Mouse (Mus musculus) embryonic fibroblast, embryonic 13.5 days (primary cell): ENCODE results near the gene Nkpd1. TPM values are rescaled to one million over a fixed set of nuclear protein-coding genes. Genes with fewer than 3 reads are reported as not detected.
A peak's percentile ranks its signal among the peaks of the same experiment; 100 is the strongest.

Source experiments
- H3K27ac ChIP-seq: 2 replicates; pipeline ENCODE4 v1.5.1; 2012; ENCODE audit warnings: low read length, control low read depth, inconsistent platforms; ENCODE audit not compliant: insufficient read depth
- H3K4me1 ChIP-seq: 2 replicates; pipeline ENCODE4 v1.6.1; 2011; ENCODE audit warnings: low read length; ENCODE audit not compliant: control insufficient read depth, insufficient read depth
- H3K4me3 ChIP-seq: 2 replicates; pipeline ENCODE4 v1.5.1; 2011; ENCODE audit warnings: mild to moderate bottlenecking, control low read depth, low read length; ENCODE audit not compliant: insufficient read depth
- CTCF ChIP-seq: IDR thresholded peaks from 2 replicates; pipeline ENCODE4 v1.5.1; 2011; ENCODE audit warnings: mild to moderate bottlenecking, control low read depth, low read length, moderate library complexity, borderline replicate concordance; ENCODE audit not compliant: insufficient read depth
- POLR2A ChIP-seq: IDR thresholded peaks from 2 replicates; pipeline ENCODE4 v1.6.1; 2011; ENCODE audit warnings: low read depth, mild to moderate bottlenecking, control low read depth, low read length, moderate library complexity
- polyA plus RNA-seq: library from polyadenylated mRNA; stranded (reverse); fragments of >200 nt; gene quantifications from 2 replicates; pipeline ENCODE4 v1.2.4, GENCODE M21; 2011; ENCODE audit warnings: low read depth; ENCODE audit not compliant: missing spikeins, insufficient read length

The Nkpd1 gene
- not detected in 2 replicates for polyA plus RNA-seq

GRCm38 (mm10) chr7:19517652-19518365 is at the start of gene Nkpd1:
Gene Nkpd1, plus strand, starts transcription at chr7:19517838.
- TF ChIP-seq POLR2A, result no peak
- peak; percentile 60; the same call in 1 of the 2 replicates for TF ChIP-seq CTCF
- no peak within 1 kb of the TSS for H3K27ac ChIP-seq
- H3K4me1 ChIP-seq, result no peaks in the 10 kb centered on the region
- H3K4me3 ChIP-seq, result no peak within 1 kb of the TSS

GRCm38 (mm10) chr7:19468279-19468678 is 49.4 kb upstream of the Nkpd1 start:
- Histone ChIP-seq H3K4me3 (no peak overlapping the region), H3K4me1 (0 out of 2 replicates have a peak, but pooled peaks cover 4% of the 10 kb centered on the region), H3K27ac (no peak overlapping the region)
- no peak for TF ChIP-seq POLR2A
- TF ChIP-seq CTCF, result no peak

GRCm38 (mm10) chr7:19469404-19469803 is 48.2 kb upstream of the Nkpd1 start:
- H3K27ac ChIP-seq, result no peak overlapping the region
- H3K4me1 ChIP-seq, result 0 out of 2 replicates have a peak, but pooled peaks cover 3% of the 10 kb centered on the region
- TF ChIP-seq POLR2A (no peak), CTCF (no peak)
- no peak overlapping the region for H3K4me3 ChIP-seq

GRCm38 (mm10) chr7:19470308-19470707 is 47.3 kb upstream of the Nkpd1 start:
- no peak overlapping the region for H3K4me3 ChIP-seq
- TF ChIP-seq POLR2A, result no peak
- TF ChIP-seq CTCF, result no peak
- H3K4me1 ChIP-seq, result no peaks in the 10 kb centered on the region
- no peak overlapping the region for H3K27ac ChIP-seq

GRCm38 (mm10) chr7:19472403-19472802 is 45.2 kb upstream of the Nkpd1 start:
- Histone ChIP-seq H3K27ac (no peak overlapping the region), H3K4me3 (no peak overlapping the region), H3K4me1 (no peaks in the 10 kb centered on the region)
- no peak for TF ChIP-seq CTCF
- TF ChIP-seq POLR2A, result no peak

GRCm38 (mm10) chr7:19473875-19474443 is 43.7 kb upstream of the Nkpd1 start:
- peak overlapping the region; percentile 50 for H3K4me3 ChIP-seq
- TF ChIP-seq CTCF, result no peak
- TF ChIP-seq POLR2A, result peak; percentile 25; the same call in 1 of the 2 replicates
- H3K4me1 ChIP-seq, result no peaks in the 10 kb centered on the region
- no peak overlapping the region for H3K27ac ChIP-seq

GRCm38 (mm10) chr7:19477084-19477483 is 40.6 kb upstream of the Nkpd1 start:
- Histone ChIP-seq H3K4me1 (no peaks in the 10 kb centered on the region), H3K27ac (no peak overlapping the region), H3K4me3 (no peak overlapping the region)
- TF ChIP-seq CTCF (no peak), POLR2A (no peak)

GRCm38 (mm10) chr7:19477624-19478384 is 39.8 kb upstream of the Nkpd1 start:
- Histone ChIP-seq H3K4me1 (no peaks in the 10 kb centered on the region), H3K27ac (no peak overlapping the region)

GRCm38 (mm10) chr7:19483281-19483680 is 34.4 kb upstream of the Nkpd1 start:
- H3K4me1 ChIP-seq, result no peaks in the 10 kb centered on the region
- H3K27ac ChIP-seq, result no peak overlapping the region
- H3K4me3 ChIP-seq, result no peak overlapping the region
- no peak for TF ChIP-seq POLR2A
- TF ChIP-seq CTCF, result no peak

More at GRCm38 (mm10) chr7:19477624-19478384, 39.8 kb upstream of the Nkpd1 start:
- no peak overlapping the region for H3K4me3 ChIP-seq
- TF ChIP-seq POLR2A (no peak), CTCF (no peak)
